Mouse (Mus musculus) bone marrow, adult 2 months (tissue): ENCODE data around the gene G0s2.

ENCODE experiments used
- CTCF ChIP-seq: fragments of 200-500 bp; IDR thresholded peaks from 2 replicates; pipeline ENCODE4 v1.5.1; 2011; ENCODE audit warnings: low read length, control low read depth; ENCODE audit not compliant: control insufficient read depth, insufficient read depth
- POLR2A ChIP-seq: fragments of 200-500 bp; IDR thresholded peaks from 2 replicates; pipeline ENCODE4 v1.6.1; 2011; ENCODE audit warnings: low read depth, mild to moderate bottlenecking, control low read depth, low read length, borderline replicate concordance; ENCODE audit not compliant: control insufficient read depth

- no peak for TF ChIP-seq CTCF
- TF ChIP-seq POLR2A = no peak
Observed at GRCm38 (mm10) chr1:193316358-193316750, 43.3 kb upstream of the G0s2 start.
